Mouse (Mus musculus) embryonic fibroblast, embryonic 13.5 days (primary cell): ENCODE results near the gene Cnot1.

Experiments
- CTCF ChIP-seq: IDR thresholded peaks from 2 replicates; pipeline ENCODE4 v1.5.1; 2011; ENCODE audit warnings: mild to moderate bottlenecking, control low read depth, low read length, moderate library complexity, borderline replicate concordance; ENCODE audit not compliant: insufficient read depth
- POLR2A ChIP-seq: IDR thresholded peaks from 2 replicates; pipeline ENCODE4 v1.6.1; 2011; ENCODE audit warnings: low read depth, mild to moderate bottlenecking, control low read depth, low read length, moderate library complexity

DNA sequence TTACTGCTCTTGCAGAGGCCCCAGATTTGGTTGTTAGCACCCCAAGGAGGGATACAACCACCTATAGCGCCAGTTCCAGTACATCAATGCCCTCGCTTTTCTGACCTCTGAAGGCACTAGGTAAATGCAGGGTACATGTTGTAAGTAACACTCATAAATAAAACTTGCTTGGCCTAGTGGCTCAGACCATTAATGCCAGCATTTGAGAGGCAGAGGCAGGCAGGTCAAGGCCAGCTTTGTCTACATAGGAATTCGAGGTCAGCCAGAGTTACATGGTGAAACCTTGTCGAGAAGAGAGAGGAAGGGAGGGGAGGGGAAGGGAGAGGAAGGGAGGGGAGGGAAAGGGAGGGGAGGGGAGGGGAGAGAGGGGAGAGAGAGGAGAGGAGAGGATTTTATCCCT is 21.7 kb downstream of the Cnot1 start:
- TF ChIP-seq CTCF: no peak
- TF ChIP-seq POLR2A: no peak
